Mouse (Mus musculus): ENCODE data around the gene Tsga8. TPM values are rescaled to one million over a fixed set of nuclear protein-coding genes. Genes with fewer than 3 reads are reported as not detected.

Tsga8 gene
- polyA plus RNA-seq (2015; fragmentation: Nextera tagmentation; extraction: Ambion mirVana), result not detected in 2 replicates

GRCm38 (mm10) chrX:83487598-83487997 lies at the start of gene Tsga8:
Gene Tsga8, minus strand, starts transcription at chrX:83487924.
- Histone ChIP-seq H3K4me2 (replicated peaks) (no peak within 1 kb of the TSS), H3K9ac (no peak within 1 kb of the TSS), H3K27me3 (no peaks in the 10 kb centered on the region), H3K9me3 (replicated peaks) (no peaks in the 10 kb centered on the region), H3K4me1 (no peaks in the 10 kb centered on the region), H3K27ac (replicated peaks) (no peak within 1 kb of the TSS), H3K36me3 (no peaks in the 10 kb centered on the region), H3K4me3 (replicated peaks) (no peak within 1 kb of the TSS)
- ATAC-seq (ENCODE audit: insufficient number of reproducible peaks, low FRiP score, low TSS enrichment, low read depth), result no peak
- WGBS, result 94% methylated on average over 15 of the region's 15 CpGs
